Mouse (Mus musculus) erythroblast, adult 5-6 weeks (primary cell): ENCODE data around the gene Ankle1. TPM values are rescaled to one million over a fixed set of nuclear protein-coding genes. Genes with fewer than 3 reads are reported as not detected.
A peak's percentile ranks its signal among the peaks of the same experiment; 100 is the strongest.
"Not testable (repeated sequence)": the region's sequence is repeated elsewhere in the genome, so short reads cannot be mapped to it uniquely, and the experiment has no call there.

ENCODE experiments used
- ATAC-seq: replicated peaks from 2 replicates; pipeline ENCODE4 v1.8.0; 2016; ENCODE audit warnings: moderate number of reproducible peaks, mild to moderate bottlenecking, moderate TSS enrichment, inconsistent platforms; ENCODE audit not compliant: poor library complexity, low FRiP score, severe bottlenecking
- total RNA-seq, 2 experiments: library from RNA; stranded (forward) in 1 of 2; stranded (reverse) in 1 of 2; fragments of 150-400 nt in 1 of 2; fragments of 200-764, 138-1000 nt in 1 of 2; gene quantifications; 2 replicates each; pipeline versions ENCODE4 v1.2.3 to v1.2.4; 2015 to 2017; ENCODE audit warnings: low replicate concordance in 2 of 2

Gene Ankle1
- total RNA-seq, 2 experiments from 2014 or later, result 10.8 to 35.5 TPM

DNA sequence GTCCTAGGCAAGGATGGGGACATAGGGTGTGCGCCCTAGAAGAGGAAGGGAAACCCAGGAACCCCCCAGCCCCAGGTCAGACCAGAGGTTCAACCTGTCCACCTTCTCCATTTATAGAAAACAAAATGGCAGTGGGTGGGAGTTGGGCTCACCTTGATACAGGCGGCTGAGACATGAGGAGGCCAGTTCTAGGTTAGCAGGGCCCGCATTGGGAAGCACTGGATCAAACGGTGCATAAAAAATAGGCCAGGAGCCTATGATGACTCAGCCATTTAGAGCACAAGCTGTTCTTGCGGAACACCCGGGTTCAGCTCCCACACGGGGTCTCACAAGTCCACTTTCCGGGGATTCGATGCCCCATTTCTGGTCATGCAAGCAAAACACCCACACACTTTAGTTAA lies 859 bp upstream of the Ankle1 start:
- no peak for ATAC-seq

DNA sequence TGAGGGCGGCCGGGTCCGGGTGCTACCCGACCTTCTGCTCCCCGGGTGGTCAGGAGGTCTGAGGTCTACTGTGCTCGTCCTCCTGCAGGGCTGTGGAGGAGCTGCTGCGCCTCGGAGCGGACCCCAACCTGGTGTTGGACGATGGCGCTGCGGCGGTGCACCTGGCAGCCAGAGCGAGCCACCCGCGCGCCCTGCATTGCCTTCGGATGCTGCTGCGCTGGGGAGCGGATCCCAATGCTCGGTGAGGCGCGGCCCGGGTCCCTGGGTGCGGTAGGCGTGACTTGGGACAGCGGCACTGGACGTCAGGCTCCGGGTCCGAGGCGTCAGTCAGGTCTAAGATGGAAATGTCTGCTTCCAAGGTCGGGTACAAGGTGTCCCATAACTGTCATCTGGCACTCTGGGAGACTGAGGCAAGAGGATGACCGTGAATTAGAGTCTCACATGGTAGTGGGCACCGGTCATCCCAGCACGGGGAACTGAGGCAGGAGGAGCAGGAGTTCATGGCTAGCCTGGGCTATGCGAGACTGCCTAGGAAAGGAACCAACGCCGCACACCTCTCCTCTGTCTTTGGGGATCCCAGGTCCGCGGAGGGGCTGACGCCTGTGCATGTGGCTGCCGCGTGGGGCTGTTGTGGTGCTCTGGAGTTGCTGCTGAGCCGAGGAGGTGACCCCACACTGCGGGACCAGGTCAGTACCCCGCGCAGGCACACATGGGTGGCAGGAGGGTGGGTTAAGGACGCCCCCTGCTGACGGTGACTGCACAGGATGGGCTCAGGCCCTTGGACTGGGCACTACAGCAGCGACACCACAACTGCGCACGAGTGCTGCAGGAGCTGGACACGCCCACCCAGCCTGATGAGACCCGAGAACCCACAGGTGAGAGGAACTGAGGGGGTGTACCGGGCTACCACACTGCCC lies 547 bp downstream of the Ankle1 start:
- ATAC-seq, result peak; percentile 68

DNA sequence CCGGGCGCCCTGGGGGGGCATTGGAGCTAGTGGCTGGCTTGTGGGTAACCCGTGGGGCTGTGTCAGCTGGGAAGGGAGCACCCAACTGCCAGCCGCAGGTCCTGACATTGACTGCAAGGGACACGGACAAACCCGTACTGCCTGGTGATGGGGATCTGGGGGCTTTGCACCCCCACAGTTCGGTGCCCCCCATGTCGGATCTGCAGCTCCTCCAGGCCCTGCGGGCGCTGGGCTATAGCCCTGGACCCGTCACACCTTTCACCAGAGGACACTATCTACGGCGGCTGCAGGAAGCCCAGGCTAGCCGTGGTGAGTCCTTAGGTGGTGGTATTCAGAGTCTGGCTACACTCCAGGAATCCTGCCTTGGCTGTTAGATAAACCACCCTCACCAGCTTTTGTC lies 1.6 kb downstream of the Ankle1 start:
- no peak for ATAC-seq

DNA sequence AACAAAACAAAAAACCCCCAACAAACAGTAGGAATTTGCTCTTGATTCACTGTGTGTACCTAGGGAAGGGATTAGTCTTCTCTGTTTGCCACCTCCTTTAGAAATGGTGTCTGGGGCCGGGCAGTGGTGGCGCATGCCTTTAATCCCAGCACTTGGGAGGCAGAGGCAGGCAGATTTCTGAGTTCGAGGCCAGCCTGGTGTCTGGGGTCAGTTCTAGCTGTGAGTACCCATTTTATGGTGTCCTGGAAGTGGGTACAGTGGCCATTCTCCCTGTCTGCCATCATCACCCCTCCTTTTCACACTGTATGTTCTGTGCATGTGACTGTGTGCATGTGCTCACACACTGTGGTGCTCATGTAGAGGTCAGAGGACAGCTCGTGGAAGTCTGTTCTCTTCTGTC lies 2.4 kb downstream of the Ankle1 start:
- no peak for ATAC-seq

DNA sequence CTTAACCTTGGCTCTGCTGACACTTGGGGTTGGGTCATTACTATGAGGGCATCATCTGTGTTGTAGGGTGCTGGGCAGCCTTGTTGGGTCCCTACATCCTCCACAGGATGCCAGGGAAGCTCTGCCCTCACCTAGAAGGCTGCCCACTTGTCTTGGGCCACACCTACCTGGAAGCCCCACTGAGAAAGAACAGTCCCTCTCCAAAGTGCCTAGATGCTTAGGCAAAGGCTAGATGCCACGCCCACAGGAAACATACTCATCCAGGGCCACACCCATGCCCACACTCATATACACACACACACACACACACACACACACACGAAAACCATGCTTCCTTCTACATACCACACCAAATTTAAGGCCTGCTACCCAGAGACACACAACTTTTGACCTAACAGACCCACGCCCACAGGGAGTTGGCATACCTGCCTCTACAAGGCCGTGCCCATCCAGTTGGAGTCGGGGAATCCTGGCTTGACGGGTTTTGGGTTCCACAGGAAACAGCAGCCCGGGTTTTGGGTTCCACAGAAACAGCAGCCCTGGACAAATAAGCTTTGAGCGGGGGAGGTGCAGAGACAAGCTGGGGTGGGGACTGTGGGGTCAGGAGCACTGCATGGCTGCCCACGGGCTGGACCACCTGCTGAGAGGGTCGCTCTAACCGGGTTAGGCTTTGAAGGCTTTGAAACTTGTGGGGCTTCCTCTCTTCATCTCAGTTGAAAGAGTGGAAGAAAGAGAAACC lies 5.9 kb downstream of the Ankle1 start:
- ATAC-seq, result no peak

DNA sequence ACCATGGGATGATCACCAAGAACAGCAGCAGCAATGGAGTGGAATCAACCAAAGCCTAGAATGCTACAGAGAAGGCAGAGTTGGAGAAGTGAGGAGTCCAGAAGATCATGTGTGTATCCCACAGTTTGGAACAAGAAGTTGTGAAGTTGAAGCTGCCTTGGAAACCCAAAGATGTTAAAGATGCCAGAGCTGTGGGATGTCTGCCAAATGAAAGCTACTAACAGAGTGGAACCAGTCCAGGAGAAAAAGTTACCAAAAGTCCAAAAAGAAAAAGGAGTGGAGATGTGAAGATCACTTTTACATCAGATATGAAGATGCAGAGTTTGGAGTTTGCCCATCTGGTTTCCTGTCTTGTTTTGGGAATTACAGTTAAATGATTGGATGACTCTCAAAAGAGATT lies 16.3 kb downstream of the Ankle1 start:
- no peak for ATAC-seq

DNA sequence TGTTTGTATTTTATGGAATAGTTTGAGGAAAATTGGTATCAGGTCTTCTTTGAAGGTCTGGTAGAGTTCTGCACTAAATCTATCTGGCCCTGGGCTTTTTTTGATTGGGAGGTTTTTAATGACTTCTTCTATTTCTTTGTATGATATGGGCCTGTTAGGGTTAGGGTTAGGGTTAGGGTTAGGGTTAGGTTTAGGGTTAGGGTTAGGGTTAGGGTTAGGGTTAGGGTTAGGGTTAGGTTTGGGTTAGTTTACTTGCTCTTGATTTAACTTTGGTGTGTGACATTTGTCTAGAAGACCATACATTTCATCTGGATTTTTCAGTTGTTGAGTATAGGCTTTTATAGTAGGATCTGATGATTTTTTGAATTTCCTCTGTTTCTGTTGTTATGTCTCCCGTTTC lies 27.1 kb downstream of the Ankle1 start:
- ATAC-seq, result not testable (repeated sequence)

DNA sequence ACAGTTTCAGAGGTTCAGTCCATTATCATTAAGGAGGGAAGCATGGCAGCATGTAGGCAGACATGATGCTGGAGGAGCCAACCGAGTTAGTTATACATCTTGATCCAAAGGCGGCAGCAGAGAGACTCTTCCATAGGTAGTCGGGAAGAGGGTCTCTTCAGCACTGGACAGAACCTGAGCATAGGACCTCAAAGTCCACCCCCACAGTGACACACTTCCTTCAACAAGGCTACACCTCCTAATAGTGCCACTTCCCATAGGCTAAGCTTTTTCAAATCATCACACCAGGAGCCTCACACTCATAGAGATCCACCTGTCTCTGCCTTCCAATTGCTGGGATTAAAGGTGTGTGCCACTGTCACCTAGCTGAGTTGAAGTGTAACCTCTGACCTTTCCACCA lies 31.2 kb downstream of the Ankle1 start:
- ATAC-seq, result no peak

DNA sequence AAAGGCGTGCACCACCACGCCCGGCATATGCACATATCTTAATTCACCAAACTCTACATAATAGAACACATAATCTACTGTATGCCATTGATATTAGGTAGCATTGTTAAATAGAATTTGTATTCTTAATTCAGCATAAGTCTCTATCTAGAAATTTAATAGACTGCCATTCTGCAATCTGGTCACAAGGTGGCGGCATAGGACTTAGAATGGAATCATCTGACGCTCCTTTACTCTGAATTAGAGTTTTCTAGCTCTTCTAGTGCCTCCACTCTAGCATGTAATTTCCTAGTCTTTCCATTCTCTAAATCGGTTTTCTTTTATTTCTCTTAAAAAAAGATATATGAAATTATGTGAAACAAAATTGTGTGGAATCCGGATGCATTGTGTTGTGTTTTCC lies 35.6 kb downstream of the Ankle1 start:
- ATAC-seq, result peak; percentile 85

DNA sequence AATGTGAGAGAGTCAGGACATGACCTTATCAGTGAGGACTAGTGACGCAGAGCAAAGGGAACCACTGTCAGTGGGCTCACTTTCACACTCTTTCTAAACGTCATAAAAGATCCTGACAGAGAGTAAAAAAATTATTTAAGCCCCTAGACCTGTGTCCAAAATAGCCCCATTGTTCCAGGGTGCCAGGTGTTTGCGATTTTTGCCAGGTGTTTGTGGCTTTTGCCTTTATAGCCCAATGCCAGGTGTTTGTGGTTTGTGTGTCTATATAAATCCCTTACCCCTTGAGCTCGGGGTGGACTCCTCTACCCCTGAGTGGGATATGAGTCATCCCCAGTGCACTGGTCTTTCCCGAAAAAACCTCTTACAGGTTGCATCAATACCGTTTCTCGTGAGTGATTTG lies 39.3 kb downstream of the Ankle1 start:
- no peak for ATAC-seq

DNA sequence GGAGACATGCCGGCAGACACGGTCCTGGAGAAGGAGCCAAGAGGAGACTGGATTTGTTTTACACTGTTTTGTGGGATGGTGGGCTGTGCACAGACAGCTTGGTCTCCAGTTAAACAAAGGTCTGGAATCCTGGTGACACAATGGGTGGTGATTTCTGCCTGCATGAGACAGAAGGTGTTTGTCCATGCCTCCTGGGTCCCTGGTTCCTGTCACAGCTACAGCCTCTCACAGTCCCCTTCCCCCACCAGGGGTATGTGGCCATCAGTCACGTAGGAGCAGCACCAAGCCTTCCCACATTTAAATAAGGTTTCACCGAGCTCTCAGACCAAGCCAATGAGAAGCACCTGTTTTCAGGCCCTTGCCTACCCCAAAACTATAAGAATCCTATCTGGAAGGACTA lies 45.5 kb downstream of the Ankle1 start:
- ATAC-seq, result no peak

DNA sequence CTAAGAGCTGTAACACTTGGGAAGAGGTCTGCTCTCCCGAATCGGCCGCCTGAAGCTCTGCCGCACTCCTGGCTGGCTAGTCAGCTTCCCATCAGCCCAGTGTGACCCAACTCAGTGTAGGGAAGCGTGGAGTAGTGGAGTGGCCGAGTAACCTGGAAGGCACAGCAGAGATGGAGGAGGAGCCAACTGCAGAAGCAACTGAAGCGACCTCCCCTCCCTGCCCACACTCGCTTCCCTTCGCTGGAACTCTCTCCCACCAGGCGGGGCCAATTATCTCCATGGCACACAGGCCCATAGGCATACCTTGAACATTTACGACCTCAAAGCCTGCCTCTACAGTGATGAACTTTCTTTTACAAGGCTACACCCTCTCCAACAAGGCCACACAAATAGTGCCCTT lies 46.0 kb downstream of the Ankle1 start:
- no peak for ATAC-seq

DNA sequence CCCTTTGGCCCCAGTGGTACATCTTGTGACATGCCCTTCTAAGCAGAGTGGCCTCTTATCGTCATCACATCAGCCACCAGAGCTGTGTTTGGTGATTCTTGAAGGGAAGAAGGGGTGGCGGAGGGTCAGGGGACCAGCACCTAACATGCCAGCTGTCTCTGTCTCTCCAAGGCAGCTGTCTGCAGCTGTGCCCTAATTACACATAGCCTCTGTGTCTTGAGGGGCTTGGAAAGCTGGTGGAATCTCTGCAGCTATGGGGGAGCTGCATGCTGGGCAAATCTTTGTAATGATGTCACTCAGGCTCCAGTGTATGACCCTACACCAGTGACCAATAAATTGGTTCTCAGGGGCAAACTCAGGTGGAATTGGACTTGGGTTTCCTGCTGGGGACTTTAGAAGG lies 46.9 kb downstream of the Ankle1 start:
- no peak for ATAC-seq

DNA sequence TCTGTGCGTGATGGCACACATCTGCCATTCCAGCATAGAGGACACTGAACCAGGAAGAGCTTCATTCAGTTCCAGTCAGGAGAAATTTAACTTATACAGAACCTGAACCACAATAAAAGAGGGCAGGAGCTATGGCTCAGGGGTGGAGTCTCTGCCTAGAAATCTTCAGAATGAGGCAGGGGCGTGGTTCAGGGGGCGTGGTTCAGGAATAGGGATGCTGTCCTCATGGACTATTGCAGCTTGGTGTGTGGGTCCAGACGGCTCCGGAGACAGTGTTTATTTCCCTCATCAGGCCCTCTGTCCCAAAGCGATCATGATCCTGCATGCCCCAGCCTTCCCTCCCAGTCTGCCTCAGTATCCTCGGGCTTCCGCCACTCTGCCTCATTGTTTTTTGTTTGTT lies 48.9 kb downstream of the Ankle1 start:
- no peak for ATAC-seq

DNA sequence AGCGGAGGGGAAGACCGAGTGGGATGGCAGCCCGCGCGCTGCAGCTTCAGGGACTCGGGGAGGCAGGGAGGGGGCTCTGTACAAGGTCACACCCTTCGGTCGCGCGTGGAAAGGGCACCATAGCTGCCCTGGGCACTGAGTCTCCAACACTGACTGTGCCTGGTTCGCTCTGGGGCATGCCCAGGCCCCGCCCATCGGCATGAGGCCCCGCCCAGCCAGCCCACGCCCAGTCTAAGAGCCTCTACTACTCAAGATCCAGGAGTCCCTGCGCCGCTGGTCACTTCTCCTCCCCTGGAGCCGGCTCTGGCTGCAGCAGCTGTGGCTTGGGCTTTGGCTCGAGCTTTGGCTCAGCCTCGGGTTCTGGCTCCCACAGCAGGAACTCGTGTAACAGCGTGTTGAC lies 51.1 kb downstream of the Ankle1 start:
- peak; percentile 67 for ATAC-seq

DNA sequence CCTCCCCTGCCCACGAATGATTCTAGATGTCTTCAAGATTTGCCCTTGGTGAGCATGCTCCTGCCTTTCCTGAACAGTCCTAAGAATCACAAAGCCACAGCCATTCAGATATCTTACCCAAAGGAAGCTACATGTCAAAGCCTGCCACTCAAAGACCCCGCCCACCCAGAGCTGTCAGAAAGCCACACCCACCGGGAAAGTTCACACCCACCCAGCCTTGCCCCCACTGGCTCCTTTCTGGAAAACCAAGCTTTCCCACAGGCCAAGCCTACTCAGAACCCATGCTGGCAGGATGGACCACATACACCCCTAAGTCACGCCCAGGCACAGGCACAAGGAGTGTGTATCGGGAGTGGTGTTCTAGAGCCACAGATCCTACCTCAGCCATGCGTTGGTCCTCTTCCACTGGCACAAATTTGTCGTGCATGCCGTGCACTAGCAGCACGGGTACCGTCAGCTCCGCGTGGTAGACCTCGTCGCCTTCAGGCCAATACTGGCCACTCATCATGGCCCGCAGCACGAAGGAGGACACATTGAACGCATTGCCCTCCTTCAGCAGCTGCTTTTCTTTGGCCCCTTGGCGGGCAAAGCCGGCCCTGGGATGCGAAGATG lies 52.0 kb downstream of the Ankle1 start:
- no peak for ATAC-seq

Other genes starting within 250 kb of the Ankle1 start
- 8.1 and 13.6 TPM in 2 replicates for gene Myo9b, start 133.3 kb upstream of the Ankle1 start, total RNA-seq (2015; ENCODE audit: low replicate concordance)
- gene Myo9b, start 133.3 kb upstream of the Ankle1 start, total RNA-seq (2017; ENCODE audit: low replicate concordance), result 14.5 and 22.6 TPM in 2 replicates
- 10.8 and 12.7 TPM in 2 replicates for gene Haus8, start 133.1 kb upstream of the Ankle1 start, total RNA-seq (2015; ENCODE audit: low replicate concordance)
- 20.8 and 32.6 TPM in 2 replicates for gene Haus8, start 133.1 kb upstream of the Ankle1 start, total RNA-seq (2017; ENCODE audit: low replicate concordance)
- gene Use1, start 39.2 kb upstream of the Ankle1 start, total RNA-seq (2015; ENCODE audit: low replicate concordance), result 35.2 and 37.4 TPM in 2 replicates
- gene Use1, start 39.2 kb upstream of the Ankle1 start, total RNA-seq (2017; ENCODE audit: low replicate concordance), result 34.8 and 38.3 TPM in 2 replicates
- gene Ocel1, start 34.7 kb upstream of the Ankle1 start, total RNA-seq (2015; ENCODE audit: low replicate concordance), result 2.1 and 4.0 TPM in 2 replicates
- 2.6 and 3.2 TPM in 2 replicates for gene Ocel1, start 34.7 kb upstream of the Ankle1 start, total RNA-seq (2017; ENCODE audit: low replicate concordance)
- gene Nr2f6, start 24.1 kb upstream of the Ankle1 start, total RNA-seq (2015; ENCODE audit: low replicate concordance), result 1.7 and 6.9 TPM in 2 replicates
- gene Nr2f6, start 24.1 kb upstream of the Ankle1 start, total RNA-seq (2017; ENCODE audit: low replicate concordance), result 0.42 and 0.94 TPM in 2 replicates
- not detected in 2 replicates for gene Ushbp1, start 10.2 kb upstream of the Ankle1 start, total RNA-seq (2015; ENCODE audit: low replicate concordance)
- gene Ushbp1, start 10.2 kb upstream of the Ankle1 start, total RNA-seq (2017; ENCODE audit: low replicate concordance), result not detected in 2 replicates
- 31.9 and 60.8 TPM in 2 replicates for gene Babam1, start 9.1 kb upstream of the Ankle1 start, total RNA-seq (2015; ENCODE audit: low replicate concordance)
- 29.0 and 35.2 TPM in 2 replicates for gene Babam1, start 9.1 kb upstream of the Ankle1 start, total RNA-seq (2017; ENCODE audit: low replicate concordance)
- 0.58 and 0.63 TPM in 2 replicates for gene Abhd8, start 57.6 kb downstream of the Ankle1 start, total RNA-seq (2015; ENCODE audit: low replicate concordance)
- 2.2 and 3.5 TPM in 2 replicates for gene Abhd8, start 57.6 kb downstream of the Ankle1 start, total RNA-seq (2017; ENCODE audit: low replicate concordance)
- 1.9 and 20.9 TPM in 2 replicates for gene Mrpl34, start 58.9 kb downstream of the Ankle1 start, total RNA-seq (2015; ENCODE audit: low replicate concordance)
- gene Mrpl34, start 58.9 kb downstream of the Ankle1 start, total RNA-seq (2017; ENCODE audit: low replicate concordance), result 6.0 and 12.1 TPM in 2 replicates
- gene Dda1, start 63.2 kb downstream of the Ankle1 start, total RNA-seq (2015; ENCODE audit: low replicate concordance), result 7.7 and 15.0 TPM in 2 replicates
- 5.7 and 7.9 TPM in 2 replicates for gene Dda1, start 63.2 kb downstream of the Ankle1 start, total RNA-seq (2017; ENCODE audit: low replicate concordance)
- gene Ano8, start 80.0 kb downstream of the Ankle1 start, total RNA-seq (2015; ENCODE audit: low replicate concordance), result 0.21 TPM in 1 of 2 replicates, not detected in the other
- gene Ano8, start 80.0 kb downstream of the Ankle1 start, total RNA-seq (2017; ENCODE audit: low replicate concordance), result 0.14 TPM in 1 of 2 replicates, not detected in the other
- gene Gtpbp3, start 82.1 kb downstream of the Ankle1 start, total RNA-seq (2015; ENCODE audit: low replicate concordance), result 0.58 and 3.1 TPM in 2 replicates
- 1.7 and 3.9 TPM in 2 replicates for gene Gtpbp3, start 82.1 kb downstream of the Ankle1 start, total RNA-seq (2017; ENCODE audit: low replicate concordance)
- gene Plvap, start 105.7 kb downstream of the Ankle1 start, total RNA-seq (2015; ENCODE audit: low replicate concordance), result 0.84 TPM in 1 of 2 replicates, not detected in the other
- gene Plvap, start 105.7 kb downstream of the Ankle1 start, total RNA-seq (2017; ENCODE audit: low replicate concordance), result 0.26 TPM in 1 of 2 replicates, not detected in the other
- not detected in 2 replicates for gene Ccdc194, start 119.7 kb downstream of the Ankle1 start, total RNA-seq (2015; ENCODE audit: low replicate concordance)
- gene Ccdc194, start 119.7 kb downstream of the Ankle1 start, total RNA-seq (2017; ENCODE audit: low replicate concordance), result not detected in 2 replicates
- 5.6 and 7.7 TPM in 2 replicates for gene Bst2, start 131.4 kb downstream of the Ankle1 start, total RNA-seq (2015; ENCODE audit: low replicate concordance)
- gene Bst2, start 131.4 kb downstream of the Ankle1 start, total RNA-seq (2017; ENCODE audit: low replicate concordance), result 8.2 and 10.1 TPM in 2 replicates
- gene Mvb12a, start 136.9 kb downstream of the Ankle1 start, total RNA-seq (2015; ENCODE audit: low replicate concordance), result 11.3 and 18.6 TPM in 2 replicates
- 5.0 and 9.1 TPM in 2 replicates for gene Mvb12a, start 136.9 kb downstream of the Ankle1 start, total RNA-seq (2017; ENCODE audit: low replicate concordance)
- not detected in 2 replicates for gene Tmem221, start 152.9 kb downstream of the Ankle1 start, total RNA-seq (2015; ENCODE audit: low replicate concordance)
- gene Tmem221, start 152.9 kb downstream of the Ankle1 start, total RNA-seq (2017; ENCODE audit: low replicate concordance), result not detected in 2 replicates
- not detected in 2 replicates for gene Nxnl1, start 160.6 kb downstream of the Ankle1 start, total RNA-seq (2015; ENCODE audit: low replicate concordance)
- gene Nxnl1, start 160.6 kb downstream of the Ankle1 start, total RNA-seq (2017; ENCODE audit: low replicate concordance), result not detected in 2 replicates
- gene Slc27a1, start 162.9 kb downstream of the Ankle1 start, total RNA-seq (2015; ENCODE audit: low replicate concordance), result 0.42 and 1.2 TPM in 2 replicates
- 0.51 TPM in 1 of 2 replicates, not detected in the other for gene Slc27a1, start 162.9 kb downstream of the Ankle1 start, total RNA-seq (2017; ENCODE audit: low replicate concordance)
- gene Pgls, start 186.2 kb downstream of the Ankle1 start, total RNA-seq (2015; ENCODE audit: low replicate concordance), result 24.0 and 27.4 TPM in 2 replicates
- 13.5 and 23.2 TPM in 2 replicates for gene Pgls, start 186.2 kb downstream of the Ankle1 start, total RNA-seq (2017; ENCODE audit: low replicate concordance)
- not detected in 2 replicates for gene Fam129c, start 191.6 kb downstream of the Ankle1 start, total RNA-seq (2015; ENCODE audit: low replicate concordance)
- not detected in 2 replicates for gene Fam129c, start 191.6 kb downstream of the Ankle1 start, total RNA-seq (2017; ENCODE audit: low replicate concordance)
- 9.8 and 19.9 TPM in 2 replicates for gene Colgalt1, start 205.0 kb downstream of the Ankle1 start, total RNA-seq (2015; ENCODE audit: low replicate concordance)
- gene Colgalt1, start 205.0 kb downstream of the Ankle1 start, total RNA-seq (2017; ENCODE audit: low replicate concordance), result 9.6 and 10.8 TPM in 2 replicates